Mouse (Mus musculus) myocyte (in vitro differentiated cells): Measurements from ENCODE around the gene Rcan2.

ENCODE experiments used
- MAX ChIP-seq: IDR thresholded peaks from one replicate; pipeline ENCODE4 v1.6.1; 2011; ENCODE audit warnings: low read depth, mild to moderate bottlenecking, control low read depth
- MYOD1 ChIP-seq, 3 experiments: IDR thresholded peaks; one replicate each; pipeline ENCODE4 v1.6.1; 2011; ENCODE audit warnings: control low read depth in 2 of 3, low read depth in 2 of 3, mild to moderate bottlenecking in 2 of 3, moderate library complexity in 1 of 3; ENCODE audit not compliant: insufficient read length in 2 of 3, control insufficient read depth in 1 of 3
- MYOG ChIP-seq, 3 experiments: IDR thresholded peaks; one replicate each; pipeline ENCODE4 v1.6.1; 2011; ENCODE audit warnings: control low read depth in 2 of 3, low read depth in 2 of 3, mild to moderate bottlenecking in 2 of 3; ENCODE audit not compliant: insufficient read length in 2 of 3, control insufficient read depth in 1 of 3, insufficient read depth in 1 of 3
- POLR2A ChIP-seq: IDR thresholded peaks from one replicate; pipeline ENCODE4 v1.6.1; 2011; ENCODE audit warnings: low read depth, mild to moderate bottlenecking, control low read depth, moderate library complexity; ENCODE audit not compliant: insufficient read length
- POLR2AphosphoS2 ChIP-seq: IDR thresholded peaks from one replicate; pipeline ENCODE4 v1.6.1; 2011; ENCODE audit warnings: low read depth, control low read depth; ENCODE audit not compliant: insufficient read length
- REST ChIP-seq: IDR thresholded peaks from one replicate; pipeline ENCODE4 v1.6.1; 2011; ENCODE audit warnings: mild to moderate bottlenecking, control low read depth, moderate library complexity; ENCODE audit not compliant: insufficient read depth, insufficient read length
- TCF12 ChIP-seq: IDR thresholded peaks from one replicate; pipeline ENCODE4 v1.6.1; 2011; ENCODE audit warnings: mild to moderate bottlenecking, control low read depth; ENCODE audit not compliant: poor library complexity, insufficient read depth, severe bottlenecking
- USF1 ChIP-seq: IDR thresholded peaks from one replicate; pipeline ENCODE4 v1.6.1; 2011; ENCODE audit warnings: low read depth, mild to moderate bottlenecking, control low read depth, moderate library complexity

DNA sequence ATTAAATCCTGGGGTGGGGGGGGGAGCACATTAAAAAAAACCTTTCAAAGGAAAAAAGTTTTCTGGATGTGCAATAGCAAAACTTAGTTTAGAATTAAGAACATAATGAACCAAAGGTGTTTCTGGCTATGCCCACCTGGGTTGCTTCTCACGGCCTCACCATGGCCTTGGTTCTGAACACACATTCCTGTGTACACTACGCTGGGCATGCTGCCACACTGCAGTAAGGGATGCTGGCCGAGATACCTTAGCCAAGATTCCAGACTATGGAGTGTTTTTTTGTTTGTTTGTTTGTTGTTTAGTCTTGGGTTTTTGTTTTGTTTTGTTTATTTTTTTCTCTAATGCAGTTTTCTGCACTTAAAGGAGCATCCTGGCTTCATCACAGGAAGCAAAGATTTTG lies 100.3 kb downstream of the Rcan2 start:
- TF ChIP-seq POLR2A (no peak), TCF12 (no peak), USF1 (no peak), REST (no peak), POLR2AphosphoS2 (no peak), MAX (no peak), MYOD1 (IDR thresholded peaks at IDR 0.05; ENCODE audit: control insufficient read depth in 1 of 3, insufficient read length in 2 of 3, low read depth in 2 of 3) (no peak), MYOG (IDR thresholded peaks at IDR 0.05; ENCODE audit: control insufficient read depth in 1 of 3, insufficient read depth in 1 of 3, insufficient read length in 2 of 3, low read depth in 2 of 3) (no peak)
